Mouse (Mus musculus): ENCODE results near the gene Spsb1.

Gene Spsb1

GRCm38 (mm10) chr4:149983921-149984645 lies 29.2 kb upstream of the Spsb1 start:
- DNase-seq (ENCODE audit: low read depth, low spot score): no peak

- no peak for DNase-seq (ENCODE audit: low read depth, low spot score)
Measured at GRCm38 (mm10) chr4:149982154-149982553, 27.3 kb upstream of the Spsb1 start.

GRCm38 (mm10) chr4:149979819-149980308 lies 25.0 kb upstream of the Spsb1 start:
- peak; percentile 93 for DNase-seq (ENCODE audit: low read depth, low spot score)

- no peak for DNase-seq (ENCODE audit: low read depth, low spot score)
Measured at GRCm38 (mm10) chr4:149978820-149979219, 24.0 kb upstream of the Spsb1 start.

GRCm38 (mm10) chr4:149977801-149978544 lies 23.1 kb upstream of the Spsb1 start:
- peak; percentile 65 for DNase-seq (ENCODE audit: low read depth, low spot score)

GRCm38 (mm10) chr4:149977181-149977580 lies 22.3 kb upstream of the Spsb1 start:
- DNase-seq (ENCODE audit: low read depth, low spot score): peak; percentile 85

- DNase-seq (ENCODE audit: low read depth, low spot score): no peak
Measured at GRCm38 (mm10) chr4:149975730-149976254, 20.9 kb upstream of the Spsb1 start.

- DNase-seq (ENCODE audit: low read depth, low spot score): no peak
Measured at GRCm38 (mm10) chr4:149975291-149975690, 20.4 kb upstream of the Spsb1 start.

- DNase-seq (ENCODE audit: low read depth, low spot score): no peak
Measured at GRCm38 (mm10) chr4:149971393-149971792, 16.6 kb upstream of the Spsb1 start.

GRCm38 (mm10) chr4:149968526-149968925 lies 13.7 kb upstream of the Spsb1 start:
- DNase-seq (ENCODE audit: low read depth, low spot score): no peak

GRCm38 (mm10) chr4:149966963-149967362 lies 12.1 kb upstream of the Spsb1 start:
- no peak for DNase-seq (ENCODE audit: low read depth, low spot score)

- peak; percentile 58 for DNase-seq (ENCODE audit: low read depth, low spot score)
Measured at GRCm38 (mm10) chr4:149966252-149966651, 11.4 kb upstream of the Spsb1 start.

GRCm38 (mm10) chr4:149965672-149966071 lies 10.8 kb upstream of the Spsb1 start:
- DNase-seq (ENCODE audit: low read depth, low spot score): no peak

- DNase-seq (ENCODE audit: low read depth, low spot score): no peak
Measured at GRCm38 (mm10) chr4:149965242-149965641, 10.4 kb upstream of the Spsb1 start.

GRCm38 (mm10) chr4:149964770-149965169 lies 9.9 kb upstream of the Spsb1 start:
- no peak for DNase-seq (ENCODE audit: low read depth, low spot score)

- DNase-seq (ENCODE audit: low read depth, low spot score): no peak
Measured at GRCm38 (mm10) chr4:149964285-149964684, 9.4 kb upstream of the Spsb1 start.

GRCm38 (mm10) chr4:149960391-149960790 lies 5.5 kb upstream of the Spsb1 start:
- no peak for DNase-seq (ENCODE audit: low read depth, low spot score)

- no peak for DNase-seq (ENCODE audit: low read depth, low spot score)
Measured at GRCm38 (mm10) chr4:149959816-149960215, 5.0 kb upstream of the Spsb1 start.

GRCm38 (mm10) chr4:149958566-149958965 lies 3.7 kb upstream of the Spsb1 start:
- peak; percentile 87 for DNase-seq (ENCODE audit: low read depth, low spot score)

GRCm38 (mm10) chr4:149956048-149956447 lies 1.2 kb upstream of the Spsb1 start:
- DNase-seq (ENCODE audit: low read depth, low spot score): no peak

GRCm38 (mm10) chr4:149955631-149956030 lies 788 bp upstream of the Spsb1 start:
- DNase-seq (ENCODE audit: low read depth, low spot score): no peak

GRCm38 (mm10) chr4:149953621-149954481 lies 992 bp downstream of the Spsb1 start:
- peak; percentile 81 for DNase-seq (ENCODE audit: low read depth, low spot score)
